Mouse (Mus musculus): ENCODE results near the gene Bst2. TPM values are rescaled to one million over a fixed set of nuclear protein-coding genes. Genes with fewer than 3 reads are reported as not detected.
"Not testable (repeated sequence)": the region's sequence is repeated elsewhere in the genome, so short reads cannot be mapped to it uniquely, and the experiment has no call there.

Bst2 gene
- polyA plus RNA-seq, 1 experiment: 474 TPM

DNA sequence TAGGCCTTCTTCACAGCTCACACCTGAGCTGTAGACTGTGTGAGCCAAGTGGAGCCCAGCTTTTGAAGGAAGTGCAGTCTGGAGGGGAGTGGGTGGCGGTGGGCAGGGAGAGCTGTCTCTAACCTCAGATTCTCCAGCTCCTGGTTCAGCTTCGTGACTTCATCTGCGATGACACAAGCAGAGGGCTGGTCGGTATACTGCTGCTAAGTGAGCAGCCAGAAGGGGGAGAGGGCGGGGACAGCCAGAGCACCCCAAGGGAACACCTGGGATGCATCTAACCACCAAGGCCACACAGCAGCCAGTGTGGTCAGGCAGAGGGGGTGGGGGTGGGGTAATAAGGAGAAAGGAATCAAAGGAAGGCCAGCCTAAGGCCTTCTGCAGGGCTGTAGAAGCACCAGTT lies 1.6 kb downstream of the Bst2 start:
- H3K4me3 ChIP-seq (ENCODE audit: control insufficient read depth, insufficient read depth, low read length): 0 out of 2 replicates have a peak overlapping the region, but pooled peaks have one; percentile 25
- peak overlapping the region; percentile 1; the same call in 1 of the 2 replicates for H3K27ac ChIP-seq (ENCODE audit: control insufficient read depth, insufficient read depth, low read length)
- H3K4me1 ChIP-seq (replicated peaks; ENCODE audit: control insufficient read depth, insufficient read depth, low read length): peaks cover 28% of the 10 kb centered on the region
- TF ChIP-seq POLR2A (IDR thresholded peaks at IDR 0.05; ENCODE audit: control insufficient read depth, extremely low read depth, insufficient read depth, low read length, poor library complexity) (no peak), CTCF (IDR thresholded peaks at IDR 0.05; ENCODE audit: borderline replicate concordance, control insufficient read depth, extremely low read depth, insufficient read depth, low read length, poor library complexity) (0 out of 2 replicates have a peak, but pooled peaks have one; percentile 34)
- no peaks in the 10 kb centered on the region for H3K36me3 ChIP-seq (ENCODE audit: control insufficient read depth, insufficient read depth, low read length)
- WGBS: 7% methylated on average over 5 of the region's 5 CpGs
- peak; percentile 60 for DNase-seq
- H3K27me3 ChIP-seq (ENCODE audit: control insufficient read depth, insufficient read depth, low read length): no peaks in the 10 kb centered on the region

DNA sequence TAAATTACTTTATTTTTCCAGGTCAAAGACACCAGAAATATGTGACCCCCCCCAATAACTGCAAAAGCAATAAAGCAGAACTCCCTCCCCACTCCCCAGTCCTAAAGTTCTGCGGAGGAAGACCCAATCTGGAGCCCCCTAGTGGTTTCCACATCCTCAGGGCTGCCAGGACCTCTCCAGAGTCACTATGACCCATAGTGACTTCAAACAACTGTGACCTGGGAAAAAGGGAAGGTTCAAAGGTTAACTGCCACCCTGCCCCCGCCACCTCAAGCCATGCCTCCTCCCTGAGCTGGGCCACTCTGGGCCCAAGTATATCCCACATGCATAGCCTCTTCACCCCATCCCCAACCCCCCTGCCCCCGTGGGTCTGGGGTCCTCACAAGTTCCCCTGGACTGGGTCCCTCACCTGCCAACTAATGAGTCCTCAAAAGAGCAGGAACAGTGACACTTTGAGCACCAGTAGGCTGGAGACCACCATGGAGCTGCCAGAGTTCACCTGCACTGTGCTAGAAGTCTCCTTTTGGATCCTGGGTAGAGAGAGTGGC lies 2.9 kb downstream of the Bst2 start:
- Histone ChIP-seq H3K27ac (ENCODE audit: control insufficient read depth, insufficient read depth, low read length) (no peak overlapping the region), H3K4me3 (ENCODE audit: control insufficient read depth, insufficient read depth, low read length) (no peak overlapping the region), H3K36me3 (ENCODE audit: control insufficient read depth, insufficient read depth, low read length) (no peaks in the 10 kb centered on the region), H3K4me1 (replicated peaks; ENCODE audit: control insufficient read depth, insufficient read depth, low read length) (peaks cover 28% of the 10 kb centered on the region), H3K27me3 (ENCODE audit: control insufficient read depth, insufficient read depth, low read length) (no peaks in the 10 kb centered on the region)
- TF ChIP-seq POLR2A (IDR thresholded peaks at IDR 0.05; ENCODE audit: control insufficient read depth, extremely low read depth, insufficient read depth, low read length, poor library complexity): no peak
- no peak for TF ChIP-seq CTCF (IDR thresholded peaks at IDR 0.05; ENCODE audit: borderline replicate concordance, control insufficient read depth, extremely low read depth, insufficient read depth, low read length, poor library complexity)
- 88% methylated on average over 3 of the region's 3 CpGs for WGBS
- DNase-seq: no peak

DNA sequence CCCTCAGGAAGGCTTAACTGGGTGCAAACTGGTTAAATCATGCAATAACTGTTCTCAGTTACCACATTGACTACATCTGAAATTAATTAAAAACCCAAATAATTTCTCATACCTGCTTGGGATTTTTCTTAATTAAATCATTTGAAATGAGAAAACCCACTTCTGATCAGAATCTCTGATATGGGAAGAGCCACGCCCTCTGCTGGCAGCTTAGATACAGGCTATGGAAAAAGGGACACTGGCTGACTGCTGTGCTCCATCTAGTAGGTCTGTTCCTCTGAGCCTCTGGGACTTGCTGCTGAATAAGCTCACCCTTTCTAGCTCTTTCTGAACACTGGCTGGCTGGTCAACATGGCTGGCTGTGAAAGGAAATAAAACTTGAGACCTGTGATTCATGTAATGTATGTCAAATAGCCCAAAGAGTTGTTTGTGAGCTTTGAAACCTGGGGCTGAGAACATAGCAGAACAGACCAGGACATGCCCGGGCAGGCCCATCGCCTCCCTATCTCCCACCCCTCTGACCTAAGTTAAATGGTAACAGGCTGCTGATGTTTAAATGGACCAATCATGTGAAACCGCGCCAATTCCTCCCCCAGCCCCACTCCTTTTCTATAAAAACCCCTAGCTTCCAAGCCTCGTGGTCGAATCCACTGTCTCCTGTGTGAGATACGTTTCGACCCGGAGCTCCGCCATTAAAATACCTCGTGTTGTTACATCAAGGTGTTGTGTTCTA lies 6.4 kb downstream of the Bst2 start:
- peaks cover 19% of the 10 kb centered on the region for H3K4me1 ChIP-seq (replicated peaks; ENCODE audit: control insufficient read depth, insufficient read depth, low read length)
- 86% methylated on average over 8 of the region's 12 CpGs for WGBS
- H3K27ac ChIP-seq (ENCODE audit: control insufficient read depth, insufficient read depth, low read length); H3K27me3 ChIP-seq (ENCODE audit: control insufficient read depth, insufficient read depth, low read length); H3K36me3 ChIP-seq (ENCODE audit: control insufficient read depth, insufficient read depth, low read length); H3K4me3 ChIP-seq (ENCODE audit: control insufficient read depth, insufficient read depth, low read length); DNase-seq: not testable (repeated sequence)

DNA sequence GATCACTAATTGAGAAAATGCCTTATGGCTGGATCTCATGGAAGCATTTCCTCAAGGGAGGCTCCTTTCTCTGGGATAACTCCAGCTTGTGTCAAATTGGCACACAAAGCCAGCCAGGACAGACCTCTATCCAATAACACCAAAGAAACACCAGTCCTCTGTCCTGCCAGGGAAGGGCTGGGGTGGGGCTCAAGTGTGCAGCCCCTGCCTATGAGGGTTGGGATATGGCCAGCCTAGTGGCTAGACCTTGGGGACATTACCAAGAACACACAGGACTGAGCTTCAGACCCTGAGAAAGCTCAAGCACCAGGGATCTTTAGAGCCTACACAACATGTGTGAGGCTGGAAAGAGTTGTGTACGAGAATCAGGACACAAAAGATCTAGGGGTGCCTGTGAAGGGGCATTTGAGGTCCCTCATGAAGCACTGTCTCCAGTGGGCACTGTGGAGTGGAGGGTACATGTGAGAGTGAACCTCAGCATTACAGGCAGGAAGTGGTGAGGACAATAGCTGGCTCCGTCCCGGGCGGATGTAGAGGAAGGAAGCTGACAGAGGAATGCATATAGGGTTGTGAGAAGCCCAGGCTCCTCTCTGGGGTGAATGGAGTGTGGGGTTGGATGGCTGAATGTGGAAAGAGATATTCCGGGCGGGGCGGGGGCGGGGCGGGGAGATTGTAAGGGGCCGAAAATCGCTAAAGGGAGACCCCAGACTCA lies 8.7 kb downstream of the Bst2 start:
- no peak overlapping the region for H3K4me3 ChIP-seq (ENCODE audit: control insufficient read depth, insufficient read depth, low read length)
- no peaks in the 10 kb centered on the region for H3K27me3 ChIP-seq (ENCODE audit: control insufficient read depth, insufficient read depth, low read length)
- no peak for TF ChIP-seq POLR2A (IDR thresholded peaks at IDR 0.05; ENCODE audit: control insufficient read depth, extremely low read depth, insufficient read depth, low read length, poor library complexity)
- TF ChIP-seq CTCF (IDR thresholded peaks at IDR 0.05; ENCODE audit: borderline replicate concordance, control insufficient read depth, extremely low read depth, insufficient read depth, low read length, poor library complexity): no peak
- peak; percentile 57 for DNase-seq
- peaks cover 9% of the 10 kb centered on the region for H3K4me1 ChIP-seq (replicated peaks; ENCODE audit: control insufficient read depth, insufficient read depth, low read length)
- WGBS: 11% methylated on average over 11 of the region's 11 CpGs
- no peaks in the 10 kb centered on the region for H3K36me3 ChIP-seq (ENCODE audit: control insufficient read depth, insufficient read depth, low read length)
- H3K27ac ChIP-seq (ENCODE audit: control insufficient read depth, insufficient read depth, low read length): peak overlapping the region; percentile 21; the same call in 1 of the 2 replicates

DNA sequence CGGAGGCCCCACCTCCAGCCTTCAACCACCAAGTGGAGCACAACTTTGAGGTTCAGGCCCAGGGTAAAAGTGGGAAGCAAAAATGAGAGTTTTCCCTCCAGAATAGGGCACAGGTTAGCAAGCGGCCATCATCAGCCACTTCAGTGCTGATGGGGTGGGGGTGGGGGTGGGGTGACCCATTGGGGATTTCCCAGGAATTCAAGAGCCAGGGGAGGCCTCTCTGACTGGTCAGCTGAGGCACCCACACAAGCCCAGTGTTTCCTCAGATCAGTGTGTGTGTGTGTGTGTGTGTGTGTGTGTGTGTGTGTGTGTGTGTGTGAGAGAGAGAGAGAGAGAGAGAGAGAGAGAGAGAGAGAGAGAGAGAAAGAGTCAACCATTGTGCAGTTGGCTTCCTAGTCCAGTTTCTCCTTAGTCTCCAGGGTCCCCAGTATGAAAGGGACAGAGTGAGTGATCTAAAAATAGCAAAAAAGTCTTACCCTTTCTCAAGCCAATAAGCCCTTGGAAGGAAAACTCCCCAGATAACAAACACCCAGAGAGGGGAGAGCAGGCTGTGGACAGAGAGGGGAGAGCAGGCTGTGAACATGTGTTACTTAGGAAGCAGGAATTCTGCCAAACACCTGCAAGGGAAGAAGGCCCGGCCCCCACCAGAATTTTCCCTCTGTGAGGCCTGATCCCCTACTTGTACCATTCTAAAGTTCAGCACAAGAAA lies 9.9 kb downstream of the Bst2 start:
- Histone ChIP-seq H3K27ac (ENCODE audit: control insufficient read depth, insufficient read depth, low read length) (no peak overlapping the region), H3K36me3 (ENCODE audit: control insufficient read depth, insufficient read depth, low read length) (no peaks in the 10 kb centered on the region), H3K4me3 (ENCODE audit: control insufficient read depth, insufficient read depth, low read length) (no peak overlapping the region), H3K4me1 (replicated peaks; ENCODE audit: control insufficient read depth, insufficient read depth, low read length) (peaks cover 9% of the 10 kb centered on the region), H3K27me3 (ENCODE audit: control insufficient read depth, insufficient read depth, low read length) (no peaks in the 10 kb centered on the region)
- TF ChIP-seq POLR2A (IDR thresholded peaks at IDR 0.05; ENCODE audit: control insufficient read depth, extremely low read depth, insufficient read depth, low read length, poor library complexity): no peak
- no peak for TF ChIP-seq CTCF (IDR thresholded peaks at IDR 0.05; ENCODE audit: borderline replicate concordance, control insufficient read depth, extremely low read depth, insufficient read depth, low read length, poor library complexity)
- WGBS: 67% methylated on average over 3 of the region's 3 CpGs
- DNase-seq: no peak

DNA sequence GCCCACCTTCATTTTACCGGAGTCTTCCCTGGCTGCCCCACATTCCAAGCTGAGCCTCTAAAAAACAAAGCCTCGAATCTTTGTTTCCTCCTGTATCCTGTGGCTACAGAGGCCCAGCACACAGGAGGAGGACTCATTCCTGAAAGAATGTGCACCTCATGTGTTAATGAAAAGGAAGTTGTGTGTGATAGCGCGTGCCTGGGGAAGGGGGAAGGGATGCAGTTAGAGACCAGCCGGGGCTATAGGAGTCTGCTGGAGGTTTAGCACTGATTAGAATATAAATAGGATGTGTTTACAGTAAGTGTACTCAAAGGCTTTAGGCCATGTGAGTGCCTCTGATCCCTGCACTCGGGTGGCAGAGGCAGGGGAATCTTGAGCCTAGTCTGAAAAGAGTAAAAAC lies 11.0 kb downstream of the Bst2 start:
- Histone ChIP-seq H3K27ac (ENCODE audit: control insufficient read depth, insufficient read depth, low read length) (no peak overlapping the region), H3K4me1 (replicated peaks; ENCODE audit: control insufficient read depth, insufficient read depth, low read length) (peaks cover 9% of the 10 kb centered on the region), H3K4me3 (ENCODE audit: control insufficient read depth, insufficient read depth, low read length) (no peak overlapping the region), H3K27me3 (ENCODE audit: control insufficient read depth, insufficient read depth, low read length) (no peaks in the 10 kb centered on the region), H3K36me3 (ENCODE audit: control insufficient read depth, insufficient read depth, low read length) (no peaks in the 10 kb centered on the region)
- WGBS: 71% methylated on average over 6 of the region's 6 CpGs
- TF ChIP-seq CTCF (IDR thresholded peaks at IDR 0.05; ENCODE audit: borderline replicate concordance, control insufficient read depth, extremely low read depth, insufficient read depth, low read length, poor library complexity) (no peak), POLR2A (IDR thresholded peaks at IDR 0.05; ENCODE audit: control insufficient read depth, extremely low read depth, insufficient read depth, low read length, poor library complexity) (no peak)
- no peak for DNase-seq

All from thymus, adult 2 months (tissue).